Mouse (Mus musculus) G1E (cell line): Measurements from ENCODE around the gene Supt6. TPM values are rescaled to one million over a fixed set of nuclear protein-coding genes. Genes with fewer than 3 reads are reported as not detected.
A peak's percentile ranks its signal among the peaks of the same experiment; 100 is the strongest.

Experiments
- ATAC-seq: 2 replicates; pipeline ENCODE4 v1.8.0; 2016; ENCODE audit warnings: mild to moderate bottlenecking; ENCODE audit not compliant: insufficient number of reproducible peaks, poor library complexity, low FRiP score, severe bottlenecking; ENCODE audit errors: extremely low read depth
- DNase-seq: peaks from one replicate; pipeline ENCODE4 v3.0.0; 2012; ENCODE audit warnings: low spot score
- H3K27me3 ChIP-seq: 2 replicates; pipeline ENCODE4 v1.6.1; 2012; ENCODE audit warnings: mild to moderate bottlenecking, low read length, inconsistent platforms; ENCODE audit not compliant: insufficient read depth
- H3K36me3 ChIP-seq: replicated peaks from 2 replicates; pipeline ENCODE3; 2012; ENCODE audit warnings: mild to moderate bottlenecking, inconsistent platforms
- H3K4me1 ChIP-seq: 2 replicates; pipeline ENCODE4 v1.6.1; 2012; ENCODE audit warnings: low read depth, low read length, inconsistent platforms, mixed read lengths; ENCODE audit not compliant: insufficient read depth
- H3K4me3 ChIP-seq: 2 replicates; pipeline ENCODE4 v1.5.1; 2012; ENCODE audit warnings: low read depth, mild to moderate bottlenecking, inconsistent platforms, low read length, moderate library complexity, mixed read lengths
- H3K9me3 ChIP-seq: replicated peaks from 2 replicates; pipeline ENCODE4 v1.6.1; 2012; ENCODE audit warnings: inconsistent platforms
- CTCF ChIP-seq: IDR thresholded peaks from 2 replicates; pipeline ENCODE4 v1.5.1; 2012; ENCODE audit warnings: low read depth, low read length, inconsistent platforms, mixed read lengths
- GATA1 ChIP-seq: IDR thresholded peaks from 2 replicates; pipeline ENCODE4 v1.6.1; 2012; ENCODE audit warnings: borderline replicate concordance, low read length, inconsistent platforms, mixed read lengths
- GATA2 ChIP-seq: IDR thresholded peaks from 2 replicates; pipeline ENCODE4 v1.6.1; 2012; ENCODE audit warnings: low read depth, low read length, inconsistent platforms, borderline replicate concordance
- POLR2AphosphoS5 ChIP-seq: IDR thresholded peaks from 2 replicates; pipeline ENCODE4 v1.6.1; 2012; ENCODE audit warnings: low read depth, low read length, inconsistent platforms; ENCODE audit not compliant: insufficient replicate concordance
- TAL1 ChIP-seq: conservative IDR thresholded peaks from 2 replicates; pipeline ENCODE4 v1.6.1; 2012; ENCODE audit warnings: low read depth, low read length, inconsistent platforms, mixed read lengths
- polyA plus RNA-seq: library from polyadenylated mRNA; stranded (reverse); fragments of >175 nt; gene quantifications from 2 replicates; pipeline ENCODE4 v1.2.3, GENCODE M21; 2012
- total RNA-seq, 2 experiments: library from RNA; stranded (forward) in 1 of 2; stranded (reverse) in 1 of 2; fragments of 200-1000 nt in 1 of 2; fragments of >200 nt in 1 of 2; fragmentation: Nextera tagmentation in 1 of 2; gene quantifications; 2 replicates each; pipeline ENCODE4 v1.2.3; 2014 to 2017

Gene Supt6
- total and polyA plus RNA-seq, 3 experiments = 44.9 to 129 (median 118) TPM

DNA sequence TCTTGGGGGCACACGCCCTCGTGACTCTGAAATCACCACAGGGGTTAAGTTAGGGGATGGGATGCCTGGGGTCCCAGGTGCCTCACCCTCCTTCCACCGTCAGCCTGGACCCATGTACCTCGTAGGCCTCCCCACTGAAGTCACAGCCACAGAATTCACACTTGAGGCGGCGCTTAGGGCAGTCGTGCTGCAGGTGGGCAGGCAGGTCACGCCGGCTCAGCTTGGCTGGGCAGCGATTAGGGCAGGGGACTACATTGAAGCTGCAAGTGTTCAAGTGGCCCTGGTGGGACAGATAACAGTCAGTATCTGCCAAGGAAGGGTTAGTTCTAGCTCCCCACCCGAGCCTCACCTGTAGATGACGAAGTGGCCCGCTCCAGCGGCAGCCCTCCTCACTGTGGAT lies 84.6 kb downstream of the Supt6 start:
- DNase-seq = no peak
- Histone ChIP-seq H3K4me1 (peaks cover 83% of the 10 kb centered on the region), H3K4me3 (peak overlapping the region; percentile 14; the same call in 1 of the 2 replicates), H3K9me3 (no peaks in the 10 kb centered on the region), H3K36me3 (peaks cover 82% of the 10 kb centered on the region), H3K27me3 (no peaks in the 10 kb centered on the region)
- ATAC-seq = no peak
- no peak for TF ChIP-seq GATA1

DNA sequence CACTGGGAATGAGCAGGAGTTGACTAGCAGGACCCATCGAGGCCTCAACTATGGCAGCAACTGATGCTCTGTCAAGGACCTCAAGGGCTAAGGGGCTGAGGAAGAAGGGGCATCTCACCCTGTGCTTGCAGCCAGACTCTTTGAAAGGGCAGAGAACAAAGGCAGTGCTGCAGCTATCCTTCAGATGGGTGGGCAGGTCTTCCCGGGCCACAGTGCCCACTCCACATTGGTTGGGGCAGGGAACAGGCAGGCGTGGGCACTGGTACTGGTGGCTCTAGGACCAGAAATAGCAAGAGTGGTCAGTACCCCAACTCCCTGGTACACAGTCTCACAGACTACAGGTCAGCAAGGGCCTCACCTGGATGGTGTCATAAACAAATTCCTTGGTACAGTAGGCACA lies 85.1 kb downstream of the Supt6 start:
- no peaks in the 10 kb centered on the region for H3K27me3 ChIP-seq
- H3K36me3 ChIP-seq = peaks cover 86% of the 10 kb centered on the region
- ATAC-seq = no peak
- no peak overlapping the region for H3K4me3 ChIP-seq
- no peak for DNase-seq
- peaks cover 78% of the 10 kb centered on the region for H3K4me1 ChIP-seq
- TF ChIP-seq POLR2AphosphoS5 (no peak), GATA1 (no peak), CTCF (no peak), GATA2 (no peak), TAL1 (no peak)
- H3K9me3 ChIP-seq = no peaks in the 10 kb centered on the region

DNA sequence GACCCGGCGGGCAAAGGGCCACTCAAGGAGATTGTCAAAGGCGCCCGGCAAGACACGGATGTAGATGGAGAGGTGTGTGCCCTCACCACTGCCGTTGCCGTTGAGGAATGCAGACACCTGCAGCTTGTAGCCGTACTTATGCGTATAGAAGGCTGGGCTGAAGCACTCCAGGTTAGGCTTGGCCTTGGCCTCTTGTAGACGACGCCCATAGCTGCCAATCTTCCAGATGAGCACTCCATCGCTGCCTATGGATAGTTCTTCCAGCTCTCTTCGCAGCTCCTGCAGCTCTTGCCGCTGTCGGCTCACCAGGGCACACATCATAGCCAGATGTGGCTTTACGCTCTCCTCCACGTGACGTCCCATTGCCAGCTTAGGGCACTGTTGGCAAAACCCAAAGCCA lies 85.6 kb downstream of the Supt6 start:
- no peak overlapping the region; the same call in 1 of the 2 replicates for H3K4me3 ChIP-seq
- H3K27me3 ChIP-seq = no peaks in the 10 kb centered on the region
- no peak for DNase-seq
- H3K36me3 ChIP-seq = peaks cover 91% of the 10 kb centered on the region
- no peaks in the 10 kb centered on the region for H3K9me3 ChIP-seq
- no peak for ATAC-seq
- H3K4me1 ChIP-seq = peaks cover 75% of the 10 kb centered on the region
- no peak for TF ChIP-seq GATA1
- TF ChIP-seq GATA2 = no peak
- no peak for TF ChIP-seq CTCF
- TF ChIP-seq TAL1 = no peak
- no peak for TF ChIP-seq POLR2AphosphoS5

DNA sequence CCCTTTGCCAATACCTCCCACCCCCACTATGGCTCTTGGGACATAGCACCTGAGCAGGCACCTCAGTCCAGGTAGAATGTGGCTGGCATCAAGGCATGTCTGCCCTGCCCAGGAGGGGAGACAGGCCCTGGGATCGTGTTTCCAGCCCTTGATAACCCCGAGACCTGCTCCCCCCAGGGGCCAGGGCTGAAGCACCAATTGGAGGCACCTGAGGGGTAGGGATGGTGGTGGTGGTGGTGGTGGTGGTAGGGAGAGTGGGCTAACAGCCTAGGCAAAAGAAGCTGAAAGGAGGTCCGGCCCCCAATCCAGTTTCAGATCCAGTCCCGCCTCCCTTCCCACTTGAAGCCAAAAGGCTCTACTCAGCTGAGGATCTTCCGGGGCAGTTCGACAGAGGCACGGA lies 86.2 kb downstream of the Supt6 start:
- no peak for ATAC-seq
- Histone ChIP-seq H3K36me3 (peaks cover 97% of the 10 kb centered on the region), H3K4me3 (peak overlapping the region; percentile 28; the same call in 1 of the 2 replicates), H3K9me3 (no peaks in the 10 kb centered on the region), H3K4me1 (peaks cover 76% of the 10 kb centered on the region), H3K27me3 (no peaks in the 10 kb centered on the region)
- DNase-seq = no peak
- no peak for TF ChIP-seq POLR2AphosphoS5
- TF ChIP-seq GATA1 = no peak
- TF ChIP-seq GATA2 = no peak
- no peak for TF ChIP-seq TAL1
- TF ChIP-seq CTCF = no peak

DNA sequence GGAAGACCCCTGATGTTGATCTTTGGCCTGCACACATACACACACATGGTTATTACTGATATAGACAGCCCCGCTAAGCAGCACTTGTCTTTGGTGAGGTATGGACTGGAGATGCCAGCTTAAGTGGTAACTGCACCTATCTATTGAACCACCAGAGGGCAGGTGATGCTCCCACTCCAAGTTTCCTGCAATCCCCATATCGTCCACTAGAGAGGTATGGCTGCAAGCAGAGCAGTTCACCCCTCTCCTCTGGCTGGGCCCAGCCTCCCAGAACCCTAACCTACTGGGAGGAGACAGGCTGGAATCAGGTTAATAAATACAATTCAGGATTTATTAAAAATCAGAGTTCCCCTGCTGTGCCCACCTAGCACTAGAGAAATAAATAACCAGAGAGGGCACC lies 86.7 kb downstream of the Supt6 start:
- DNase-seq (peak; percentile 65), ATAC-seq (peak; percentile 60; the same call in 1 of the 2 replicates)
- H3K9me3 ChIP-seq = no peaks in the 10 kb centered on the region
- TF ChIP-seq CTCF = peak; percentile 99
- no peak for TF ChIP-seq POLR2AphosphoS5
- no peak for TF ChIP-seq GATA2
- peaks cover 99% of the 10 kb centered on the region for H3K36me3 ChIP-seq
- no peak overlapping the region for H3K4me3 ChIP-seq
- peaks cover 76% of the 10 kb centered on the region for H3K4me1 ChIP-seq
- no peaks in the 10 kb centered on the region for H3K27me3 ChIP-seq

Other genes starting within 250 kb of the Supt6 start
- gene Dhrs13, start 213.7 kb downstream of the Supt6 start, total RNA-seq (2014; fragmentation: Nextera tagmentation) = 7.2 and 11.0 TPM in 2 replicates
- 9.2 and 10.0 TPM in 2 replicates for gene Dhrs13, start 213.7 kb downstream of the Supt6 start, total RNA-seq (2017)
- 6.9 and 7.9 TPM in 2 replicates for gene Dhrs13, start 213.7 kb downstream of the Supt6 start, polyA plus RNA-seq
- gene Flot2, start 208.1 kb downstream of the Supt6 start, total RNA-seq (2014; fragmentation: Nextera tagmentation) = 18.0 and 19.4 TPM in 2 replicates
- gene Flot2, start 208.1 kb downstream of the Supt6 start, total RNA-seq (2017) = 20.6 and 21.3 TPM in 2 replicates
- gene Flot2, start 208.1 kb downstream of the Supt6 start, polyA plus RNA-seq = 13.8 and 15.6 TPM in 2 replicates
- gene Eral1, start 165.6 kb downstream of the Supt6 start, total RNA-seq (2014; fragmentation: Nextera tagmentation) = 60.3 and 65.4 TPM in 2 replicates
- 35.0 and 35.7 TPM in 2 replicates for gene Eral1, start 165.6 kb downstream of the Supt6 start, total RNA-seq (2017)
- 5.0 and 8.7 TPM in 2 replicates for gene Eral1, start 165.6 kb downstream of the Supt6 start, polyA plus RNA-seq
- gene Fam222b, start 151.3 kb downstream of the Supt6 start, total RNA-seq (2014; fragmentation: Nextera tagmentation) = 14.1 and 18.1 TPM in 2 replicates
- gene Fam222b, start 151.3 kb downstream of the Supt6 start, total RNA-seq (2017) = 1.5 and 1.9 TPM in 2 replicates
- 28.9 and 30.3 TPM in 2 replicates for gene Fam222b, start 151.3 kb downstream of the Supt6 start, polyA plus RNA-seq
- 26.2 and 42.8 TPM in 2 replicates for gene Traf4, start 80.4 kb downstream of the Supt6 start, total RNA-seq (2014; fragmentation: Nextera tagmentation)
- 7.0 and 9.2 TPM in 2 replicates for gene Traf4, start 80.4 kb downstream of the Supt6 start, total RNA-seq (2017)
- gene Traf4, start 80.4 kb downstream of the Supt6 start, polyA plus RNA-seq = 53.0 and 74.4 TPM in 2 replicates
- gene Nek8, start 69.3 kb downstream of the Supt6 start, total RNA-seq (2014; fragmentation: Nextera tagmentation) = 7.8 and 14.8 TPM in 2 replicates
- gene Nek8, start 69.3 kb downstream of the Supt6 start, total RNA-seq (2017) = 7.8 and 9.9 TPM in 2 replicates
- gene Nek8, start 69.3 kb downstream of the Supt6 start, polyA plus RNA-seq = 7.3 and 8.5 TPM in 2 replicates
- gene Tlcd1, start 69.3 kb downstream of the Supt6 start, total RNA-seq (2014; fragmentation: Nextera tagmentation) = 14.7 and 15.5 TPM in 2 replicates
- gene Tlcd1, start 69.3 kb downstream of the Supt6 start, total RNA-seq (2017) = 6.7 TPM in 2 replicates
- gene Tlcd1, start 69.3 kb downstream of the Supt6 start, polyA plus RNA-seq = 47.8 and 59.3 TPM in 2 replicates
- 1,467 and 1,695 TPM in 2 replicates for gene Rpl23a, start 62.4 kb downstream of the Supt6 start, total RNA-seq (2014; fragmentation: Nextera tagmentation)
- gene Rpl23a, start 62.4 kb downstream of the Supt6 start, total RNA-seq (2017) = 2,502 and 2,557 TPM in 2 replicates
- 844 and 2,130 TPM in 2 replicates for gene Rpl23a, start 62.4 kb downstream of the Supt6 start, polyA plus RNA-seq
- gene Rab34, start 57.6 kb downstream of the Supt6 start, total RNA-seq (2014; fragmentation: Nextera tagmentation) = 0.60 TPM in 1 of 2 replicates, not detected in the other
- gene Rab34, start 57.6 kb downstream of the Supt6 start, total RNA-seq (2017) = not detected in 2 replicates
- 0.52 and 0.95 TPM in 2 replicates for gene Rab34, start 57.6 kb downstream of the Supt6 start, polyA plus RNA-seq
- gene Proca1, start 52.6 kb downstream of the Supt6 start, total RNA-seq (2014; fragmentation: Nextera tagmentation) = not detected in 2 replicates
- 0.22 TPM in 1 of 2 replicates, not detected in the other for gene Proca1, start 52.6 kb downstream of the Supt6 start, total RNA-seq (2017)
- gene Proca1, start 52.6 kb downstream of the Supt6 start, polyA plus RNA-seq = not detected in 2 replicates
- 19.5 and 22.7 TPM in 2 replicates for gene Sdf2, start 241 bp downstream of the Supt6 start, total RNA-seq (2014; fragmentation: Nextera tagmentation)
- 31.5 and 41.4 TPM in 2 replicates for gene Sdf2, start 241 bp downstream of the Supt6 start, total RNA-seq (2017)
- 2.3 and 7.8 TPM in 2 replicates for gene Sdf2, start 241 bp downstream of the Supt6 start, polyA plus RNA-seq
- 95.8 and 113 TPM in 2 replicates for gene 2610507B11Rik, start 15.8 kb upstream of the Supt6 start, total RNA-seq (2014; fragmentation: Nextera tagmentation)
- gene 2610507B11Rik, start 15.8 kb upstream of the Supt6 start, total RNA-seq (2017) = 53.9 and 55.8 TPM in 2 replicates
- 63.8 and 70.6 TPM in 2 replicates for gene 2610507B11Rik, start 15.8 kb upstream of the Supt6 start, polyA plus RNA-seq
- 2.5 and 3.7 TPM in 2 replicates for gene BC030499, start 44.9 kb upstream of the Supt6 start, total RNA-seq (2014; fragmentation: Nextera tagmentation)
- gene BC030499, start 44.9 kb upstream of the Supt6 start, total RNA-seq (2017) = 0.99 and 1.2 TPM in 2 replicates
- gene BC030499, start 44.9 kb upstream of the Supt6 start, polyA plus RNA-seq = 0.04 TPM in 1 of 2 replicates, not detected in the other
- 70.7 and 71.3 TPM in 2 replicates for gene Spag5, start 55.5 kb upstream of the Supt6 start, total RNA-seq (2014; fragmentation: Nextera tagmentation)
- gene Spag5, start 55.5 kb upstream of the Supt6 start, total RNA-seq (2017) = 60.8 and 66.5 TPM in 2 replicates
- 55.3 and 77.5 TPM in 2 replicates for gene Spag5, start 55.5 kb upstream of the Supt6 start, polyA plus RNA-seq
- 0.83 and 4.3 TPM in 2 replicates for gene Aldoc, start 77.0 kb upstream of the Supt6 start, total RNA-seq (2014; fragmentation: Nextera tagmentation)
- gene Aldoc, start 77.0 kb upstream of the Supt6 start, total RNA-seq (2017) = 10.2 and 12.9 TPM in 2 replicates
- gene Aldoc, start 77.0 kb upstream of the Supt6 start, polyA plus RNA-seq = 7.2 and 10.6 TPM in 2 replicates
- 30.5 and 36.8 TPM in 2 replicates for gene Pigs, start 82.4 kb upstream of the Supt6 start, total RNA-seq (2014; fragmentation: Nextera tagmentation)
- gene Pigs, start 82.4 kb upstream of the Supt6 start, total RNA-seq (2017) = 13.9 and 14.1 TPM in 2 replicates
- 60.4 and 74.5 TPM in 2 replicates for gene Pigs, start 82.4 kb upstream of the Supt6 start, polyA plus RNA-seq
- 4.3 and 6.7 TPM in 2 replicates for gene Unc119, start 97.5 kb upstream of the Supt6 start, total RNA-seq (2014; fragmentation: Nextera tagmentation)
- 10.3 and 11.8 TPM in 2 replicates for gene Unc119, start 97.5 kb upstream of the Supt6 start, total RNA-seq (2017)
- gene Unc119, start 97.5 kb upstream of the Supt6 start, polyA plus RNA-seq = 8.2 and 8.8 TPM in 2 replicates
- not detected in 2 replicates for gene Foxn1, start 140.6 kb upstream of the Supt6 start, total RNA-seq (2014; fragmentation: Nextera tagmentation)
- 0.05 TPM in 1 of 2 replicates, not detected in the other for gene Foxn1, start 140.6 kb upstream of the Supt6 start, total RNA-seq (2017)
- not detected in 2 replicates for gene Foxn1, start 140.6 kb upstream of the Supt6 start, polyA plus RNA-seq
- gene Slc13a2, start 176.2 kb upstream of the Supt6 start, total RNA-seq (2014; fragmentation: Nextera tagmentation) = not detected in 2 replicates
- not detected in 2 replicates for gene Slc13a2, start 176.2 kb upstream of the Supt6 start, total RNA-seq (2017)
- not detected in 2 replicates for gene Slc13a2, start 176.2 kb upstream of the Supt6 start, polyA plus RNA-seq
- not detected in 2 replicates for gene Slc46a1, start 219.7 kb upstream of the Supt6 start, total RNA-seq (2014; fragmentation: Nextera tagmentation)
- gene Slc46a1, start 219.7 kb upstream of the Supt6 start, total RNA-seq (2017) = 0.11 and 0.12 TPM in 2 replicates
- gene Slc46a1, start 219.7 kb upstream of the Supt6 start, polyA plus RNA-seq = not detected in 2 replicates